Mouse (Mus musculus) ovary, postnatal 36 days (tissue): ENCODE results near the gene Fubp3.
"Not testable (repeated sequence)": the region's sequence is repeated elsewhere in the genome, so short reads cannot be mapped to it uniquely, and the experiment has no call there.

Source experiments
- DNase-seq: peaks from one replicate; pipeline ENCODE4 v3.0.0; 2022; ENCODE audit warnings: low spot score, mixed read lengths

Gene Fubp3

DNA sequence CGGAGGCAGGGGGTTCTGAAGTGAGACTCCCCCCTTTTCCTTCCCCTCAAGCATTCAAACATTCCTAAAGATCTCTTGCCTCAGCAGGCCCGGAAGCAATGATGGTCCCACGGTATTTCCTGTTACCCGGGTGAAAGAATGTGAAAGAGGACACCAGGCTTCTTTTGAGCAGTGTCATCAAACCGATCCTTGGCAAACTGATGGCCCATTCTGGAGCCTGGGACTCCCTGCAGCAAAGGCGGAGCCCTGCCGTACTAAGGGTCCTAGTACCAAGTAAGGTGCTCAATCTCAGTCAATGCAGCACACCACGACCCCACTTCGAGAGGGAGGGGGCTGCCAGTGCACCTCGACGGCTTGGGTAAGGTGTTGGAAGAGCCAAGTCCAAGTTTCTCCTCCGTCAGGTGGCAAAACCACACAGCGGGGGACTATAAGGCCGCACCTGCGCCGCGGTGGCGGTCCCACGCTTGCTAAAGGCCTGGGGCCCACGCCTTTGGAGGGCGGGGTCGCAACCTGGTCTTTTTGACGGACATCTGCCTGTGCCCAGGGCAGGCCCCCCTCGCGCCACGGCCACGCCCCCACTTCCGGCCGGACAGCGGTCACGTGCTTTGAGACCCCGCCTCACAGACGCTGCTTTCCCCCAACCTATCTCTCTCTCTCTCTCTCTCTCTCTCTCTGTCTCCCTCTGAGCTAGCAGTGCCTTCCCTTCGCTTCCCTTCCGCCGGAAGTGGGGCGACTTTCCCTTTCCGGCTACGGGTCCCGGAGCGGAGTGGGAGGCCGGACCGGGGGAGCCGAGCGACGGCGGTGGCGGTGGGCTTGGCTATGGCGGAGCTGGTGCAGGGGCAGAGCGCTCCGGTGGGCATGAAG is at the start of gene Fubp3:
TSS of gene Fubp3 (plus strand) at position 601 of the 864 bp plus-strand sequence.
- peak; percentile 94 for DNase-seq

DNA sequence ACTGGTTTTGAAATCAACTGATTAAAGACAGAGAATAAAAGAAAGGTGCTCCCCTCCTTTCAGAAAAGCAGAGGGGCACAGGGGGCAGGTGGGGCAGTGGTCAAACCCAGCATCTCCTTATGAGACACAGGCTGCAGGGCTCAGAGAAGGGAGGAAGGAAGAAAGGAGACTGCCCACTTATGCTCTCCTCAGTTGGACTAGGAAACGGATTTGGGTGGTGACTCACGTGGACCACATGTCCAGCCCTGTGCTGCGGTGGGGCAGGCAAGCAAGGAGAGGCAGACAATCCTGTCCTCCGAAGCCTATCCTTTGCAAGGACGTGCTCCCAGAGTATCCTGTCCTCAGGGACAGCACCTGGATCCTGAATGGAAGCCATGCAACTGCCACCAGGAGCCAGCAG is 47.8 kb upstream of the Fubp3 start:
- no peak for DNase-seq

DNA sequence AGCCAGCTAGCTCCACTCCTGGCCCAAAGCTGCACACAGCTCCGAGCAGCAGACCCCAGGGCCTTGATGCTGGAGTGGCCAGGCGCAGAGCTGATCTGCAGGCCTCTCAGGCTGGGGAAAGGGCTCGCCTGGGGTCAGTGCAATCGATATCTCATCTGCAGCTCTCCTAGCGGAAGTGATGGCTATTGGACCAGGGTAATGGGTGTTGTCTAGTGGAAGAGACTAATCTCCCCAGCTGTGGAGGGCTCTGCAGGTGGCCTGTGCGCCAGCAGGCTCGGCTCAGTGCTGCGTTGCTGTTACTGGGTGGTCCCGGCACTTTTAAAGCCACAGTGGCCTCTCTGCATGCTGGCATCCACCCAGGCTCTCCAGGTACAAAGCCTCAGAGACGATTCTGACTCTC is 46.7 kb upstream of the Fubp3 start:
- no peak for DNase-seq

DNA sequence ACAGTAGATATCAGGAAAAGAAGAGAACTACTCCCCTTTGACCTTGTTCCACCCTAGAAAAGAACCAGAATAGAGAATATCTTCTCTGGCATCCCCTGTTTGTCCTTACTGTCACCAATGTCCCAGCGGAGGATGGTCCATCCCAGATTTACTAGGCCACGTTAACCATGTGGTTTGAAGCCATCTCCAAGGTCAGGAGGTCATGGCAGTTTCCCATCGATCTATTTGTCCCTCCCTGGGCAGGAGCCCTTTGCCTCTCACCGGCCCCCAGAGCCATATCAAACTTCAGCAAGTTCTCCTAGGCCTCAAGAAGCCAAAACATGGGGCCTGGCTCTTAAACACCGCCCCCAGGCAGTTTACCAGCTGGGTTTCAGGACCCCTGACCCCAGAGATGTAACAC is 42.2 kb upstream of the Fubp3 start:
- DNase-seq: no peak

DNA sequence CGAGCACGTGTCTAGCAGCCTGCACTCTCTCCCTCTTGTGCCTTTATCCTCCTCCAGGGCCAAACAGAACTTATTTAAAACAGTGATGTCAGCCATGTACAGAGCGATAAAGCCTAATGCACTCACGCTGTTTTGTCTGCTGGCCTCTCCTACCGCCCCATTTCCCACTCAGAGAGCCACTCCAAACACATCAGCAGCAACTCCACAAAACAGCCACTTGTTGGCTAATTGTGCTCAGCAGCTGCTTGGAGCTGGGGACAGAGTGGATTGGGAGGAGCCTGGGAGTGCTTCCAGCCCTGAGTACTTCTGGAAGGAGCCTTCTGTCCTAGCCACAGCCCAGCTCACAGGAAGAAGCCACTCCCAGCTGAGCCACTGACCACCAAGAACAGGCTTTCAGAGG is 35.4 kb upstream of the Fubp3 start:
- DNase-seq: peak; percentile 17

DNA sequence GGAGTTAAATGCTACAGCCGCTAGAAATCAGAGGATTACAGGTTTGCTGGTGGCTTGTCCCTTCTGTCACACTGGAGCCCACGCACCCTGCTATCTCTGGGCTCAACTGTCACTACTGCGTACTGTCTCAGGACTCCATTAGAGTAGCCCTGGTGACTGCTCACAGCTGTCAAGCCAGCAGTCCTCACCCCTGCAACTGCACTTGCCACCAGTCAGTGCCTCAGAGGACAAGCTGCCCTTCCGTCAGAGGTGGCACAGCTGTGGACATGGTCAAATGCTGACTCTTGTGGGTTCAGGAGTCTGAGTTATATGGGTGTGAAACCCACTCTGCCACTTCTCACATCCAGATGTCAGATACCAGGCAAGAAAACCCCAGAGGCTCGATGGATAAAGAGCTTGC is 33.7 kb upstream of the Fubp3 start:
- DNase-seq: no peak

DNA sequence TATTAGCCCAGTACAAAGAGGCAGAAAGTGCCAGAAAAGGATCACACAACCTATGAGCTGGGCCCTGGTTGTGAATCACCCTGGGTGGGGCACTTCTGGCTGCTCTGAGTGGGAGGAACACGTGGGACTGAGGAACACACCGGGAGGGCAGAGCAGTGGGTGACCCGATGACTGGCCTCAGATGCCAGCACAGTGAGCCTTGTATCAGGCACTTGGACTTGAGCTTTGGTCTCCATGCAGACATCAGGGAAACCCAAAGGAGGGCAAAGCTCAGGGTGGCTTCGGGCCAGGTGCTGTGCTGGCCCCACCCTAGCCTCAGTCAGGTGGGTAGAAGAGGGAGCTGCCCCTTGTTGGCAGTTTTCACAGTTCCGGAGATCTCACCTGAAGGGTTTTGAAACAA is 30.9 kb upstream of the Fubp3 start:
- DNase-seq: no peak

DNA sequence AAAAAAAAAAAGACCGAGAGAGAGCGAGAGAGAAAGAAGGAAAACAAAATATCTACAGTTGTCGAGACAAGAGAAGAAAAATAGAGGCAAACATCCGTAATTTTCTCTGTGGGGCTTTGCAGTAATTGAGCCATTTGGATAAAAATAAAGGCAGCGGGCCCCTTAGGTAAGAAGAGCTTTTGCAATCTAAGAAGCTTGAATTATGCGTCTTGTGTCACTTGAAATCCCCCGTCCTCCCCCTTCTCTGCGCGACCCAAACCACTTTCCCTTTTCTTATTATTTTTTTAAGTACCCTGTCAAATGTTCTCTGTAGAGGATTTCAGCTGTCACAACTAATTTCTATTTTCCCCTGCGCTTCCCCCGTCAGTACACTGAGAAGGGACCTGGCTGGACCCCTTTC is 24.7 kb upstream of the Fubp3 start:
- DNase-seq: no peak

DNA sequence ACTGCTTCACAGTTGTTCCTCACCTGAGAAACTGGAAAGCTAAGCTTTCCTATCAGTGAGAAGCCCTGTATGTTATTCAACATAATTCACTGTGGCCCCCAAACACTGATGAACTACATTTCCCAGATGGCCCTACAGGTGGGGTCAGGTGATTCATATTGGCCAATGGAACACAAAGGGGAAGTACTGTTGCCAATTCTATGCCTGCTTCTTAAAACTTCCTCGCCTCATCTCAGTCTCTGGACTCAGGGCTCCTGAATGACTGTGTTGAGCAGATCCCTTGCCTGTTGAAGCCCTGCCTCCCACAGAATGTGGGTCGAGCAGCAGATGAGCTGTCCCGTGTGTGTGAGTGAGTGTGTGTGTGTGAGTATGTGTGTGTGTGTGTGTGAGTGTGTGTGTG is 21.9 kb upstream of the Fubp3 start:
- DNase-seq: no peak

DNA sequence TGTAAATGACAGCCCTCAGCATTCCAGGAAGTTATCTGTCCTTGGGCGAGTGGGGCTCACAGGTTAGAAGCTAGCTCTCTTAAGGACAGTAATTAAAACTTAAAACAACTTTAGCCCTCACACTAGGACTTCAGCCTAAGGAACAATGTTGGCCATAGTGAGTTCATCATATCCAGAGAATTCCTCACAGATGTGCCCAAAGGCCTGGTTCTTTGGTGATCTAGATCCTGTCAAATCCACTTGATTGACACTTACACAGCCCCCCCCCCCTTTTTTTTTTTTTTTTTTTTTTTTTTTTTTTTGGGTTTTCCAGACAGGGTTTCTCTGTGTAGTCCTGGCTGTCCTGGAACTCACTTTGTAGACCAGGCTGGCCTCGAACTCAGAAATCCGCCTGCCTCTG is 21.1 kb upstream of the Fubp3 start:
- DNase-seq: not testable (repeated sequence)

DNA sequence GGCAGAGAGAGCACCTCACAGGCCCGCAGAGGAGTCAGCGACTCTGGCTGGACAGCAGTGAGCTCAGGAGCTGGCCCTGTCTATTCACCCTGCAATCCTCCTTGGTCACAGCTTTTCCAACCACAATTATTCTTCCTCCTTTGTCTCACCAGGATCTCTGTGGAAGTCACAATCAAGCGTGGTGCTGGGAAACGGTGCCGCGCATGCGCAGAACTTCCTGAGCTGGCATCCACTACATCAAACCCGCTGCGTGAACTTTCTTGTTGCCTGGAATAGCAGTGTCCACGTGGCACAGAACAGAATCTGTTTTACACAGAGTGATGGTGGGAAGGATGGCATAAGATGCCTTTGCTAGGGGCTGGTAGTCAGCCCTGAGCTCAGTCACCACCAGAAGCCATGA is 20.5 kb upstream of the Fubp3 start:
- DNase-seq: no peak

DNA sequence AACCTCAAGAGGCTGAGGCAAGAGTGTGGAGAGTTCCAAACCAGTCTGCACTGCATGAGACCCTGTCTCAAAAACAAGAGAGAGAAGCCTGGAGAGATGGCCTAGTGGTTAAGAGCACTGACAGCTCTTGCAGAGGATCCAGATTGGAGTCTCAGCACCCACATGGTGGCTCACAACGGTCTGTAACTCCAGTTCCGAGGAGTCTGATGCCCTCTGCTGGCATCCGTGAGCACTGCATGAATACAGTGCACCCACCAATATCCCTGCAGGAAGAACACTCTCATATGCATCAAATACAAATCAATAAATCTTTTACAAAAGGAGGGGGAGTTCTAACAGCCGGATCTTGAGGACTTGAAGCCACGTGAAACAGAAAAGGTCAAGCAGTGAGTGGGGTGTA is 17.8 kb upstream of the Fubp3 start:
- no peak for DNase-seq

DNA sequence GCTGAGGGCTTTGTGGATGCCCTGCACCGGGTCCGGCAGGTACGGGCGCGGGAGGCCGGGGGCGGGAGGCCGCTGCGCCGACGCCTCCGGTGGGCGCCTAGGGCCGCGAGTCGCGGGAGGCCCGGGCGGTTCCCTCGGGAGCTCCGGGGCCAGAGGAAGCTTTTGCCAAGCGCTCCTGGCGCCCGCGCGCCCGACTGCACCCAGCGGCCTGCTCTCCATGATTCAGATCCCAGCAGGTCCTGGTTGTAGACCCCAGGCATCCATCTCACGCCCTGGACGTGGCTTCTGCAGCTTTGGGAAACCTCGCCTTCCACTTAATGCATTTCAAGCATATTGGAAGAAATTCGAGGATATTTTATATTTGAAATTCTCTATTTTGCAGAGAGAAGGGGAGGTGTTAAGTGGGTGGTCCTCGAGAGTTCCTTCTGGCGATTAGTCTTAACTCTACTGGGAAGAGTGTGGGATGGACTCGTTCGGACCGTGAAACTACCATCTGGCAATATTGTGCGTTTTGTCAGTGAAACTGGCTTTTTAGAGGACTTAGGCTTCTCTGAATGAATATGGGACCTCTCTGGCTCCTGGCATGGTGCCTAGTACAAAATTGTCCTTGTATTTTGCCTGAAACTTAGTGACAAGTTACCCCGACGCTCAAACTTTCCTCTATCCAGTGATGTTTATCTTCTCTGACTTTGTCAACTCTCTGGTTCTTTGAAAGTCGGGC is 624 bp downstream of the Fubp3 start:
- no peak for DNase-seq

DNA sequence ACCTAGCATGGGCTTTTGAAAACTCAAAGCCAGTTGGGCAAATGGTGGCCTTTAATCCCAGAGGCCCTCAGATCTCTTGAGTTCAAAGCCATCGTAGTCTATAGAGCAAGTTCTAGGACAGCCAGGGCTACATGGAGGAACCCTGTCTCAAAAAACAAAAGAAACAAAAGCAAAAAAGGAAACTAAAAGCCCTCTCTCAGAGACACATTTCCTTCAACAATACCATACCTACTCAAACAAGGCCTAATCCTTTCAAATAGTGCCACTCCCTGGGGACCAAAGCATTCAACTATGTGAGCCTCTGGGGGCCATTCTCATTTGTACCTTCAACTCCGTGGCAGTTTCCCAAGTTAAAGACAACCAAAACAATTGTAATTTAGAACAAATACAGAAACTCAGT is 9.2 kb downstream of the Fubp3 start:
- DNase-seq: no peak

DNA sequence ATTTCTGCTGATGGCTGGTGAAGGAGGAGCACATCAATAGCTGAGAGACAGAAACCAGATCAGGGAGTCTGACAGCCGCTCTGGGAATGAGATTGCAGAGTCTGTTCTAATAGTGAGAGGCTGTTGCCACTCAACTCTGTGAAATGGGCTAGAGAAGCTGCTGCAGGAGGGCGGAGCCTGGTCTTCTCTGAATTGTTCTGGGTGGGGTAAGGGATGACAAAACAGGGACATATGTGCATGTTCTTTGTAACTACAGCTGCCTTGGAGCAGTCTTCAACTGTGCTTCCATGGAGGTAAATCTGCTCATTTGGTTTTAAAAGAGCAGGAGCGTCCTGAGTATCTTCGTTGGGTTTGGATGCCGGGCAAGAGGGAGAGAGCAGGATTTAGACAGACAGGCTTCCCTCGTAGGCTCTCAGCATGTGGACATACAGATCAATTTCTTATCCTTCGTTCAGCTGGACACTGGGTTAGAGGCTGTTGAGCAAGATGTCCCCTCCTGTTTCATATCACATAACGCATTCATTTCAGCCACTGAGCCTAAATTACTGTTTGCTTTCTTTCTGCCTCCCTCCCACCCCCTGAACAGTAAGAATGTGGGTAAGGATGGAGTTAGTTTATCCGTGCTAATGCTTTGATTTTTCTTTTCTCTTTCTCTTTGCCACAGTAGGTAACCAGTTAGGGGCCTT is 19.5 kb downstream of the Fubp3 start:
- no peak for DNase-seq

DNA sequence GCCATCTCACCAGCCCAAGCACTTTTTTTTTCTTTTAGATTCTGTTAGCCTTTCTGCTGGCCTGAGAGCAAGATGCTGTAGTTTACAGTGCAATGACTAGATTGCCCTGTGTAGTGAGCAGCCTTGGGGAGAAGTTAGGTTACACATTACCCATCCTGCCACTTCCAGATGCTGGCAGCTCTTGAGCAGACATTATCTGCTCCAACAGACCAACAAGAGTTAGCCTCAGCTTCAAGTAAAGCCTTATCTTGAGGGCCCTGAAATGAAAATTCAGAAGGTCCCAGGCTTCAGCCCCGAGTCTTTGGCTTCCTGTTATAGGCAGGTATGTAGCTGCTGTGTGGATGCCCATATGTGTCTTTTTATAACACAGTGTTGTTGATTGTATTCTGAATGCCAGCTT is 35.1 kb downstream of the Fubp3 start:
- DNase-seq: no peak

DNA sequence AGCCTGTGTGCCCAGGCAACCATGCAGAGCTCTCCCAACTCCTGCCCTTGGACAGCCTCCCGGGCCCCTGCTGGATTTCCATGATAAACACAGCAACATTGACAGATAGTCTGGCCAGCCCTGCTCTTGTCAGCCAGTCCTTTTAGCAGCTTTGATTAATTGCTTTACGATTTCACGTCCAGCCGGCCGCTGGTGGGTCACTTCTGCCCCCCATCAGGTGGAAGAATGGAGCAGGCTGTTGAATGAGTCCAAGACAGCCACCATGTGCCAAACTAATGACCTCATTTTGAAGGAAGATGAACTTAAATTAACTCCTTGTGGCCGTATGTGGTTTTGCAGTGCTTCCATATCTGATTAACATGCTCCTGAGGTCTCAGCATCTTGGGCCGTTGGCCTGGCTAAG is 37.4 kb downstream of the Fubp3 start:
- DNase-seq: no peak

DNA sequence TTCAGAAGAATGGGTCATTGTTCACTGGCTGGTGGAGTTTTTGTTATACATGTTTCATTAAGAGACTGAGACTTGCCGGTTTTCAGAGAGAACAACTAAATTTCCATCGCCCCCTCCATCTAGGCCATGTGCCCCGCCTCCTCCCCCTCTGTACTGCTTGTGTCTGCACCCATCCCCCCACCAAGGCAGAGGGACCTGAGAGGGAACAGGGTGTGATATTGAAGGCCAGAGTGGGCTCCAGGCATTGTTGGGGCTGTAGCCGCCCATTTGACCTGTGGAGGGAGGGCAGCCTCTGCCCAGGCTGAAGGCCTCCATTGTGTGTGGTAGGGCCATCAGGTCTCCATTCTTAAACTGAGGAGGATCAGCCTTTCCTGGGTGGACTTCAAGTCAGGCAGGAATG is 38.5 kb downstream of the Fubp3 start:
- DNase-seq: no peak

DNA sequence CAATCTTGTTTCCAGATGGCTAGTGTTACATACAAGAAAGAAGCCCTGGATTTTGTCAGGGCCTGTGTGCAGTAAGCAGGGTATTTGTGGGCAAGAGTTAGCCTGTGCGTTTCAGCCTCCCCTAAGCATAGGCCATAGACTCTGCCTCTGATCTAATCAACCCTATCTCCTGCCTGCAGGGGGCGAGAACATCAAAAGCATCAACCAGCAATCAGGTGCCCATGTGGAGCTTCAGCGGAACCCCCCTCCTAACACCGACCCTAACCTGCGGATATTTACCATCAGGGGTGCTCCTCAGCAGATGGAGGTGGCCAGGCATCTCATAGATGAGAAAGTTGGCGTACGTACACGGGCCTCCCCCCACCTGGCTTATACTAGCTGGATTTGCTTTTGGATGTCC is 38.9 kb downstream of the Fubp3 start:
- no peak for DNase-seq

DNA sequence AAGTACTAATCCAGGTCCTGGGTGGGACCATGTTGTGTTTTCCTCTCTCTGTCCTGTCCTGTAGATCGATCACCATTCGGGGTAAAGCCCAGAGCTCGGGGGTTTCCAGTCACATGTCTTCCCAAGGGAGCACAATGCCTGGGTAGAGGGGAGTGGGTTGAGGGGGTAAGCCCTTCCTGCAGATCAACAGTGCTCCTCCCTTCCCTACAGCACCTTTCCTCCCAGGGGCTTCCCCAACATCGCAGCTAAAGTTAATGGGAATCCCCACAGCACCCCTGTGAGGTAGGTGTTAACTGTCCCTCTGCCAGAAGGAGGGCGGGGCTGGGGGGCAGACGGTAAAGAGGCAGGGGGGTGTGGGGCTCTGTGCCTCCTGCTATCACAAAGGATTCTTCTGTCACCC is 40.2 kb downstream of the Fubp3 start:
- DNase-seq: no peak

DNA sequence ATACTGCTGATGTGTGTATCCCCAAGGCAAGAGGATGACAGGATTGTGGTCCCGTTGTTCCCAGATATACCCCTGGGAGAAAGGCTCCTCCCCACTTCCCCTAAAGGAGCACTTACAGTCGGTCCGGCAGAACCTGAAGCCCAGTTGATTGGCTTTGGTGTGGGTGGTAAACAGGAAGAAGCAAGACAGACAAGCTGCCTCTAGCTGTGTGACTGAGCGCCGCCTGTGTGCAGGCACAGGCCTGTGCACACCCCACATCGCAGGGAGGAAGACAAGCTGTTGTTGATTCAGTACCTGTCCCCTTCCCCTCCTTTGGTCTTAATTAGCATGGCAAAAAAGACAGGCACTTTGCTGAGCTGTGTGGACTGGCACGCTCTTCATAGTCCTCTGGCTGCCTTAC is 41.3 kb downstream of the Fubp3 start:
- DNase-seq: no peak

DNA sequence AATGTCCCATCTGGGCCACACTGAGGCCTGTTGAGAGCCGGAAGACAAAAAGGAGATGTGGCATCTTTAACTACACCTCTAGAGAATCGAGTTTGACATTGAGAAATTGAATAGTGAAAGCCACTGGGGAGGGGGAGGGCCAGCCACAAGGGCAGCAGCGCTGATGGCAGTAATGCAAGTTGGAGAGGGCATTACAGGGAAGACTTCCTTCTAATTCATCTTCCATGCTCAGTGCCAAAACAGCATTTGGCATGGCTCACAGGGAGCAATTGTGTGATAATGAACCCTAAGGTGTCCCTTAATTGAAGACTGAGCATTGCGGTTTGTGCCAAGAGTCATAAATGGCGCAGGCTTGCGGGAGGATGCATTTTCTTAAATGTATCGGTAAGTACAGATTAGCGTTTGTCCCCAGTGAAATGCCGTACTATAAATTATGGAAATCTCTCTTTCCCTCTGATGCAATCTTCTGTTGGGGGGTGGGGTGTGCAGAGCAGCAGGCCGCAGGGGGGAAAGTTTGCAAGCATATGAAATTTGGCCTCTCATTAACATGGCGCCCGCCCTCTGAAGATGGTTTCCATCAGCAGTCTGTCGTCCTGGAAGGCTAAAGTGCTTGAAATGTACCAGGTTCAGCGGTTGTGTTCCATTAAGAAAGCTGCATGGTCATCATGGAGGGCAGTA is 46.2 kb downstream of the Fubp3 start:
- DNase-seq: no peak

DNA sequence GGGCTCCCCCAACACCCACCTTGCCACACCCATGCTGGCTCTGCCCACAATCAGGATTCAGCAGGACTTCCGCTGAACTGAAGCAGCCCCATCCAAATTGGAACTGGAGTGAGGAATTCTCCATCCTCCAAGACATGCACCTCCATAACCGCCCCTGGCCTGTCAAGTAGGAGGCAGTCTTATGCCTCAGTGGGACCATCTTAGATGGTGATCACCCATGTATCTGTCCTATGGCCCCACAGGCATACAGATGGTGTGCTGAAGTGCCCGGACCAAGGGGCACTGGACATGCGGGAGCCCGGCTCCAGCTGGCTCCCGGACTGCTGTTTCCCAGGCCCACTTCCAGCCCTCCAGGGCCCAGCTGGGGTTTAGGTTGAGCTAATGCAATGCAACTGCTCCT is 46.8 kb downstream of the Fubp3 start:
- DNase-seq: no peak
